Mouse (Mus musculus) adrenal gland, postnatal 0 days (tissue): Measurements from ENCODE around the gene Dyrk1a. TPM values are rescaled to one million over a fixed set of nuclear protein-coding genes. Genes with fewer than 3 reads are reported as not detected.

ENCODE experiments used
- polyA plus RNA-seq: library from polyadenylated mRNA; unstranded; fragments of >200 nt; fragmentation: Nextera tagmentation; extraction: Ambion mirVana; gene quantifications from 2 replicates; pipeline ENCODE4 v1.2.1, GENCODE M21; 2015

Dyrk1a gene
- 5.0 and 6.8 TPM in 2 replicates for polyA plus RNA-seq

DNA sequence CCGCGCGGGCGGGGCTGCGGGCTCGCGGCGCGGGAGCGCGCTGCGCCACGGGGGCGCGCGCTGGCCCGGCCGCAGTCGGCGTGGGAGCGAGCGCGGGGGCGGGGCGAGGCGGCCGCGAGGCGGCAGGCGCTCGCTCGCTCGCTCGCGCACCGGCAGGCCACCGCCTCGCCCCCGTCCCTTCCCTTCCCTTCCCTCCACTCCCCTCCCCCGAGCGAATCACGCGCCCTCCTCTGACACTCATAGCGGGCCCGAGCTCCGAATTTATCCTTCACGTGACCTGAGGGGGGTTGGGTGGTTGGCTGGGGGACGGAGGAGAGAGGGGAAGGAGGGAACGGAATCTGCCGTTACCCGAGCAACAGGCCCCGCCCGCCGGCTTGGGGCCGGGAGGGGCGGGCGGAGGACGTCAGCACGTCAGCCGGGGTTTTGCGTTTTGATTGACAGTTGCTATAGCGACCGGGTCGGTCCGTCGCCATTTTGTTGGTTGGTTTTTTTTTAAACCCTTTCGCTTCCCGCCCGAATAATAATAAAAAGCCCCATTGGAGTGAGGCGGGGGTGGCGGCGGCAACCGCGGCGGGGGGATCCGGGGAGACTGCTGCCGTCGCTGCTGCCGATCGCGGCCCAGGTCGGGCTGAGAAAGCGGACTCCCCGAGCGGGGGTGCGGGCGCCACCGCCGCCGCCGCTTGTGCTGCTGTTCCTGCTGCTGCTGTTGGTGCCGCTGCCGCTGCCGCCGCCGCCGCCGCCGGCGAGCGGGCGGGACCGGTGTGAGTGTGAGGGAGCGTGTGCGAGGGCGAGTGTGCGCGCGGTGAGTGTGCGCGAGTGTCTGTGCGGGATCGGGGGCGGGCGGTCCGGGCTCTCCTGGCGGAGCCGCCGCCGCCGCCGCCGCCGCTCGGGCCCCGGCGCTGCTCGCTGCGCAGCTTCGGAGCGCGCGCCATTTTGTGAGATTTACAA is at the start of gene Dyrk1a:
Gene Dyrk1a (plus strand): TSS at position 782 of the 948 bp plus-strand sequence.

DNA sequence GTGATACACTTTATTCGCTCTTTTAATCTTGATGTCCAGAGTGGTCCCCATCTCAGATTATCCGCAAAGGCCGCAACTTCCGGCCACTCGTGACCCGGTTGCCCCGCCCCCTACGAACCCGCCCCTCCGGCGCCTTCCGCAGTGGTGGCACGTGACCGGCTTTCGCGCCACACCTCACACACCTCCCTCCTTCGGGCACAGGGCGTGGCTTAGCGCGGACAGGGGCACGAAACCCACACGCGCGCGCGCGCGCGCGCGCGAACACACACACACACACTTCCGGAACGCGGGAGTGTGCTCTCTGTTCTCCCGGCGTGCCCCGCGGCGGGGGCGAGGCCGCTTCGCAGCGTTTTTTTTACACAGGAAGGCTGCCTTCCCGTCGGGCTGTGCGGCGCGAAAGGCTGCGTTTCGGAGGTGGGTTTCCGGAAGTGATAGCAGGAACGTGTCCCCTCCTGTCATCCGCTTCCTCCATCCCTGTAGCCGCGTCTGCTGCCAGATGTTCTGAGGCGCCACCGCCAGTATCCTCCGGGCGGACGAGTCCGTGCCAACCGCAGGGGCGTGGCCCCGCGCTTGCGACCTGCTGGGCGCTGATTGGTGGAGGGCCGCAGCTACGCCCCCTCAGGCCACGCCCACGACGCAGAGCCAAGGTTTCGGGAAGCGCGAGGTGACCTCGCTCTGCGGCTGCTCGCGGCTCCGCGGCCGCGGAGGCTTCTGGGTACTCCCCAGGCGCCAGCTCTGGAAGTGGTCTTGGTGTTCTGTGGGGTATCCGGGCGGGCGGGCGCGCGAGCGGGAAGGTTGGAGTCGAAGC is 43.3 kb upstream of the Dyrk1a start, which contains the start of gene Vps26c:
Gene Vps26c (minus strand): TSS at position 487 of the 808 bp plus-strand sequence.

Other genes with a start within 250 kb of the Dyrk1a start
- 4.7 and 5.0 TPM in 2 replicates for gene Ripply3, start 241.6 kb upstream of the Dyrk1a start, polyA plus RNA-seq
- 128 and 175 TPM in 2 replicates for gene Ttc3, start 199.4 kb upstream of the Dyrk1a start, polyA plus RNA-seq
- 358 and 476 TPM in 2 replicates for gene Pigp, start 198.2 kb upstream of the Dyrk1a start, polyA plus RNA-seq
- gene Vps26c, start 43.2 kb upstream of the Dyrk1a start, polyA plus RNA-seq, result 50.5 and 58.1 TPM in 2 replicates